Mouse (Mus musculus): Measurements from ENCODE around the gene Trex1.

Gene Trex1

DNA sequence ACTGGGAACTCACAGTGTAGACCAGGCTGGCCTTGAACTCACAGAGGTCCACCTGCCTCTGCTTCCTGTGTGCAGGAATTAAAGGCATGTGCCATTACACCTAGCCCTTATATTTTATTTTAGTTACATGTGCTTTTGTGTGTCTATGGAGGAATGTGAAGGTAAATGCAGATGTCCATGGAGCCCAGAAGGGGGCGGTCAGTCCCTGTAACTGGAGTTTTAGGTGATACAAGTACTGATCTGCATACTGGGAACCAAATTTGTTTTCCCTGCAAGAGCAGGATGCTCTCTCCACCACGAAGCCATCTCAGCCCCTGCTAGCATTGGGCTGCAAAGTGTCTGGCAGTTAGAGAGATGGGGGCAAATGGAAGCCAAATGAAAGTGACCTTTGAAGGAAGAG lies 25.4 kb upstream of the Trex1 start:
- peak in 1 of 2 experiments; percentile 58 for DNase-seq

DNA sequence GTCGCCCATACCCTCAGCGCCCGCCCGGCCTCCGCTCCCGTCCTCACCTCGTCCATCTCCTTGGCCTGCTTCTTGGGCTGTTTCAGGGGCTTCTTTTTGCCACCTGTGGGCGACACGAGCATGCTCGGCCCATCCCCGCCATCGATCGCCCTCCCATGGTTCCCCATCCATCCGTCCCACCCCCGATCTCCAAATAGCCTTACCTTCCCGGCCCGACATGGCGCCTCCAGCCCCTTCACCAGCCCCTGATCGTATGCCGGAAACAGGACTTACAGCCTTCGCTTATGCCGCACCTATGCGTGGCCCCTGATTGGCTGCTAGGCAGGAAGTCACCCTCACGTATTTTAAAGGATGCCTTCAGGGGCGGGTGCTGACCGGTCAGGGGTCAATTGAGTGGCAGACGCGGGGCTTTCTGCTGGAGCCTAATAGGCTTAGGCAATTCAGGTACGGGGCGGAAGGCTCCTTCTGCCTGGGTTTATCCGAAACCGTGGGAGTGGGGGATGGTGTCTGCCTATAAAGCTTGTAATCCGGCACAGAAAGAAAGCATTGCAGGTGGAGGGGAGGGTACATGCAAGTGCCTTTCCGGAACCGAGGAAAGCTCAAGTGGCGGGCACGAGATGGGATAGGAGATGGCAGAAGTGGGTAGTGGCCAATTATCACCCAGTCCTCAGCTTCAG lies 22.7 kb upstream of the Trex1 start, which contains the start of the genes Ccdc51 and Tma7:
Ccdc51 (plus strand) TSS at position 370 of the 677 bp plus-strand sequence.
Tma7 (minus strand) TSS at position 464 of the 677 bp plus-strand sequence.
- peak; percentile 90 to 91 for DNase-seq

DNA sequence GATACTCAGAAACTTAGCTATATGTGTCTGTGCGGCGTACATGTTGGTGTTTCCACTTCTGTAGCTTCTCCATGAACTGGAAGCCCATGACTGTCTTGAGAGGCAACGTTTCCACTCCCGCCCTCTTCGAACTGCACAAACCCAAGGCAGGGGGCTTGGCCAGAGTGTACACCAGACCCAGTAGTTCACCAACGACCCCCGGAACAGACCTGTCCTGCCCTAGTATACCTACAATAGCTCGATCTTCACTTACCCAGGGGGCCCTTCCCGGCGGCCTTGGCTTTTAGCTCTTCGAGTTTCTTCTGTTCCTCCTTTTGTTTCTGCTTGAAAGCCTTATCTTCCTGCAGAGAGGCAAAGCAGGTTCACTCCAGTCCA lies 22.2 kb upstream of the Trex1 start:
- DNase-seq = no peak

- no peak for DNase-seq
These were observed 21.0 kb upstream of the Trex1 start for GRCm38 (mm10) chr9:109080516-109080915.

GRCm38 (mm10) chr9:109073661-109074573 lies 14.4 kb upstream of the Trex1 start, which contains the start of gene Atrip:
Atrip (minus strand) TSS chr9:109074124.
- DNase-seq = peak; percentile 94 to 96

GRCm38 (mm10) chr9:109068095-109068735 lies 8.7 kb upstream of the Trex1 start:
- peak in 1 of 2 experiments; percentile 49 for DNase-seq

- no peak for DNase-seq
These were observed 1.4 kb upstream of the Trex1 start for GRCm38 (mm10) chr9:109060898-109061295.

GRCm38 (mm10) chr9:109060184-109060897 lies 807 bp upstream of the Trex1 start:
- peak in 1 of 2 experiments; percentile 16 for DNase-seq

GRCm38 (mm10) chr9:109058006-109058765 lies 1.3 kb downstream of the Trex1 start:
- DNase-seq = peak in 1 of 2 experiments; percentile 19

DNA sequence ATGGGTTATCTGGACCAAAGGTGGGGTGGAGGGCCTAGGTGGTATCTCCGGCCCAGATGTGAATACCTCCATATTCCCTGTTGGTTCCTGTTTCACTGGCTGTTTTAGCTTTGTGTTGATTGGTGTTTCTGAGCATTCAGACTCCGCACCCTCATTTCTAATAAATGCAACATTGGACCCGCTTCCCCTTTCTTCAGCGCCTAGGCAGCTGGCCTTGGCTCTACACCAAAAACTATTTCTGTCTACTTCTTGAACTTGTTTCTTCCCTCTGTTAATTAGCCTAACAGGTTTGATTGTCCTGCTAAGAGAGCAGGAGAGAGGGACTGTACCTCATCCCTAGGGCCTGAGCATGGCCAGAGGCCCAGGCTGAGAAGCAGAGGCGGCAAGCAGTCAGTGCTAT lies 2.0 kb downstream of the Trex1 start:
- peak in 1 of 2 experiments; percentile 1 for DNase-seq

GRCm38 (mm10) chr9:109056916-109057315 lies 2.6 kb downstream of the Trex1 start:
- peak in 1 of 2 experiments; percentile 1 for DNase-seq

- DNase-seq = peak in 1 of 2 experiments; percentile 1
These were observed 3.3 kb downstream of the Trex1 start for GRCm38 (mm10) chr9:109056081-109056690.

DNA sequence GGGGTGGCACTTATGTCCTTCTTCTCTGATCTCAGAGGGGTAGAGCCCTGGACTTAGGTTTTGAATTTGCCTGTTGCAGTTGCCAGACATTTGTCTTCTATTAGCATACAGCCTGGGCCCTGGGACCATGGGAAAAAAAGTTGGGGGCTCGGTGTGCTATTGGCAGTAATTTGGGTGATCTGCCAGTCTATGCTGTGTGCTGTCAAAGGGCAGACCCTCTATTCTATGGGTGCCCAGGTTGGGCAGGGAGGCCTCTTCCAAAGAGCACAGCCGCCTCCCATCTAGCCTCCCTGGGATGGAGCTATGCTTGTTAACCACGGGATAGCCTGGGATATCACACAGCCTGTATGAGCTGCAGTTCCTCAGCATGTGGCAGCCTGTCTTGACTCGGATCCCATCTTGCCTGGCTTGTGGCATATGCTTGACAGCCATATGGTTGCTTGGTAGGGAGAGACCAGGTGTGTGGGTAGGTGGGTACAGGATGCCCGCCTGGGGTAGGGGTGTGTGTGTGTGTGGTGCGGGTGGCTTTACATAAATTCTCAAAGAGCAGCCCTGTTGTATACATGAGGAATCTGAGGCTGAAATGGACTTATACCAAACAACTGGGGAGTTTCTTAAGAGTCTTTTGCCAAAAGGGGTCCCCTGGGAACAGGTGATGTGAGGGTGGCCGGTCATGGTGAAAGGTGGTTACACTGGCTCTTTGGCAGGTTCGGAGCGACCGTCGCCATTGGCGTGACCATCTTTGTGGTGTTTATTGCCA lies 4.1 kb downstream of the Trex1 start:
- peak in 1 of 2 experiments; percentile 10 for DNase-seq

- DNase-seq = peak; percentile 79 to 85
These were observed 4.8 kb downstream of the Trex1 start for GRCm38 (mm10) chr9:109054712-109055111.

DNA sequence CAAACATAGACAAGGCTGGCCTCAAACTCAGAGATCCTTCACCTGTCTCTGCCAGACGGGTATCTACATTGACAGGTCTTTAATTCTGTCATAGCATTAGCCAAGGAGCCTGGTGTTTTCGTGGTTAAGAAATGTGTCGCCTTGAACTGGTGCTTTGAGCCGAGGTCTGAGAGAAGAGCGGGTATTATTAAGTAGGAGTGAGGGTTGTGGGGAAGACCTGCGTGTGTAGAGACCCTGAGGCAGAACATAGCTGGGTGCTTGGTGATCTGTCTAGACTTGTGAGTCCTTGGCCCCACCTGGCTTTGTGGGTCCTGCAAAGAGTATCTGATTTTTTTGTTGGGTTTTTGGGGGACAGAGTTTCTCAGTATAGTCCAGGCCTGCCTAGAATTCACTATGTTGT lies 5.7 kb downstream of the Trex1 start:
- DNase-seq = no peak

DNA sequence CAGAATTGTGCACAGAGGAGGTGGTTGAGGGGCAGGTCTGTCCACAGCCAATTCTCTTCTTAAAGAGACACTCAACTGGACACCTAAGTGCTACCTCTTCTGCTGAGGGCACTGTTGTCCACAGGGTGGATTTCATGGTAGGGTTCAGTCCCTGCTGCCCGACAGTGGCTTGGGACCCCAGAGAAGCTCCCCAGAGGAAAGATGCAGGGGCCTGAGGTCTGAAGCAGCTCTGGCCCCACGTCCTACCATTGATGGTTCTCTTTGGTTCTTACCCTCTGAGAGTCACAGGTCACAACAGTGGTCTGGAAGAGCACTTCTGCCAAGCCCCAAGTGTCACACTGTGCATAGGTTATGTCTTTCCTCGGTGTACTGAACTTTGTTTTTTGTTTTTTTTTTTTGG lies 6.2 kb downstream of the Trex1 start:
- peak in 1 of 2 experiments; percentile 0 for DNase-seq

- no peak for DNase-seq
These were observed 6.9 kb downstream of the Trex1 start for GRCm38 (mm10) chr9:109052490-109053260.

DNA sequence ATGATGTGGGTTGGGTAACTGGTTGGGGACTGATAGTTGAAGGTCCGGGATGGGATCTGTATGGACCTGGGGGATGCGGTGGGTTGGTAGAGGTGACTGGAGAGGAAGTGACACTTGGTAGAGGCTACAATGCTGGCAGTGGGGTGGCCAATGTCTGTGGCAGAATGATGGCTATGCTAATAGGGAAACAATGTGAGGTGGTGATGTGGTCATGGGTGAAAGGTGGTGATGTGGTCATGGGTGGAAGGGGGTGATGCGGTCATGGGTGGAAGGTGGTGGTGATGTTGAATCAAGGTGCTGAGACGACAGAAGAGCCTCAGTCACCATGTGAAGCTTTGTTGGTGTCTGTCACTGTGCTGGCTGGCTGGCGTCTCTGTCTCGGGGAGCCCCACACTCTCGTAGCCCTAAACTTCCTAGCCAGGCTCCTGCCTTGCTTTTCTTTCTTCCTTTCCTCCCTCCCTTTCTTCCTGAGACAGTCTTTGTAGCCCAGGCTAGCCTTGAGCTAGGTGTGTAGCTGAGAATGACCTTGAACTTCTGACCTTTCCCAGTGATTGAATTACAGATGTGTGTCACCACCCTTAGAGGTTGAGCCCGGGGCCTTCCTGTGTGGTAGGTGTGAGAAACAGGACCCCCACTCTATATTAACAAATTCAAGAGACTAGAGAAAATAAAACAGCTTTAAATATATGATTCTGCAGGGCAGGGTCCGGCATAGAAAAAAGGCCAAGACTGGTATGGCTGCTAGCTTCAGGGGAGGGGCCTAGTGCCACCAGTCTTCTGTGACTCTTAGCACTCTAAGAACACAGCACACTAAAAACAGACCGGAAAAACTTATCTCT lies 7.7 kb downstream of the Trex1 start:
- no peak for DNase-seq

Measured in kidney, postnatal 36 days (tissue).